Mouse (Mus musculus) embryonic facial prominence, embryonic 10.5 days (tissue): Measurements from ENCODE around the gene Rapgef2. TPM values are rescaled to one million over a fixed set of nuclear protein-coding genes. Genes with fewer than 3 reads are reported as not detected.

Source experiments
- DNase-seq: peaks from one replicate; pipeline ENCODE4 v3.0.0-alpha.2; 2017; ENCODE audit warnings: low spot score
- H3K27ac ChIP-seq: fragments of 300-500 bp; sonication (generic); replicated peaks from 2 replicates; pipeline ENCODE4 v1.5.1; 2016; ENCODE audit warnings: mild to moderate bottlenecking
- H3K27me3 ChIP-seq: fragments of 300-500 bp; sonication (generic); replicated peaks from 2 replicates; pipeline ENCODE4 v1.6.1; 2016; ENCODE audit warnings: low read depth, mild to moderate bottlenecking; ENCODE audit not compliant: poor library complexity, severe bottlenecking
- H3K36me3 ChIP-seq: fragments of 300-500 bp; sonication (generic); replicated peaks from 2 replicates; pipeline ENCODE4 v1.6.1; 2016; ENCODE audit warnings: mild to moderate bottlenecking, moderate library complexity
- H3K4me1 ChIP-seq: fragments of 300-500 bp; sonication (generic); 2 replicates; pipeline ENCODE4 v1.6.1; 2016
- H3K4me3 ChIP-seq: fragments of 300-500 bp; sonication (generic); 2 replicates; pipeline ENCODE4 v1.5.1; 2016; ENCODE audit warnings: mild to moderate bottlenecking, moderate library complexity
- H3K9me3 ChIP-seq: fragments of 300-500 bp; sonication (generic); 2 replicates; pipeline ENCODE4 v1.6.1; 2016; ENCODE audit warnings: mild to moderate bottlenecking
- WGBS: fragments of 180-500 bp; shearing (Covaris S2); methylation state at CpG from one replicate; pipeline ENCODE4 v1.1.7; 2016; 5-methylcytosine and 5-hydroxymethylcytosine counted together
- polyA plus RNA-seq: library from polyadenylated mRNA; unstranded; fragments of >200 nt; fragmentation: Nextera tagmentation; extraction: Ambion mirVana; gene quantifications from 2 replicates; pipeline ENCODE4 v1.2.1, GENCODE M21; 2016

Rapgef2 gene
- polyA plus RNA-seq, 1 experiment from 2014 or later: 5.8 TPM

DNA sequence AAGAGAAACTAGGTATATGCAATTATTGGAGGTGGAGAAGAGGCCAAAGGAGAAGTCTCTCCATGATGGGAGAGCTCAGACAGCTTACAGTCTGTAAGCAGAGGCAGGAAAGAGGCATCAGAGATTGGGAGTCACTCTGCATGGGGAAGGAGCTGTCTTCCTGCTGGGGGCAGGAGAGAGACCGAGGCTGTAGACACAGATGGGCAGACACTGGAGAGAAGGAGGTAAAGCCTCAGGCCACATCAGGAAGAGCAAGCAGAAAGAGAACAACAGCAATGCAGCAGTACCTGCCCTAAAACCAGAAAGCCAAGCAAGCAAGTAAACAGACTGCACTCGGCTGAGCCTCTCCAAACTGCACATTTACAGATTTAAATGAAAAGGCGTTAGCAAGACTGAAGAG, 81.2 kb downstream of the Rapgef2 start:
- DNase-seq: no peak
- Histone ChIP-seq H3K4me3 (no peak overlapping the region), H3K9me3 (no peaks in the 10 kb centered on the region), H3K27ac (no peak overlapping the region), H3K4me1 (peaks cover 13% of the 10 kb centered on the region), H3K27me3 (no peaks in the 10 kb centered on the region), H3K36me3 (peaks cover 15% of the 10 kb centered on the region; the same call in 1 of the 2 replicates)
- 41% methylated on average over 3 of the region's 3 CpGs for WGBS

- Histone ChIP-seq H3K4me3 (no peak overlapping the region), H3K9me3 (no peaks in the 10 kb centered on the region), H3K27ac (no peak overlapping the region), H3K36me3 (peaks cover 10% of the 10 kb centered on the region; the same call in 1 of the 2 replicates), H3K4me1 (peaks cover 13% of the 10 kb centered on the region), H3K27me3 (no peaks in the 10 kb centered on the region)
- no peak for DNase-seq
- WGBS: 91% methylated on average over 9 of the region's 9 CpGs
Observed at GRCm38 (mm10) chr3:79204261-79204660, 82.1 kb downstream of the Rapgef2 start.

DNA sequence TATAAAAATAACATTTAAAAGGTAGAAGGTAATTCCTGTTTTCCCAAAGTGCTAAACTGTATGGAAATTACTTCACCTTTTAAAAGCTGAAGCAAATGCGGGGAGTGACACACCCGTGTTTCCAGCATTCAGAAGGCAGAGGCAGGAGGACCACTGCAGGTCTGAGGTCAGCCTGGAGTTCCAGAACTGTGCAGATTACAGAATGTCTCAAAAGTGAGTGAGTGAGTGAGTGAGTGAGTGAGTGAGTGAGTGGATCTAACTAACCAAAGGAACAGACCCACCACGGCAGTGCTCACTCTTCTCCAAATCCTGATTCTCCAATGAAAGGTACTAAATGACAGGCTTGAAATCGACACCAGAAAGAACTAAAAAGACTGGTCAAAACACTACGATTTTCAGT, 82.5 kb downstream of the Rapgef2 start:
- Histone ChIP-seq H3K27me3 (no peaks in the 10 kb centered on the region), H3K4me3 (no peak overlapping the region), H3K36me3 (peaks cover 5% of the 10 kb centered on the region; the same call in 1 of the 2 replicates), H3K27ac (no peak overlapping the region), H3K9me3 (no peaks in the 10 kb centered on the region), H3K4me1 (peaks cover 13% of the 10 kb centered on the region)
- WGBS: 84% methylated on average over 5 of the region's 5 CpGs
- no peak for DNase-seq

DNA sequence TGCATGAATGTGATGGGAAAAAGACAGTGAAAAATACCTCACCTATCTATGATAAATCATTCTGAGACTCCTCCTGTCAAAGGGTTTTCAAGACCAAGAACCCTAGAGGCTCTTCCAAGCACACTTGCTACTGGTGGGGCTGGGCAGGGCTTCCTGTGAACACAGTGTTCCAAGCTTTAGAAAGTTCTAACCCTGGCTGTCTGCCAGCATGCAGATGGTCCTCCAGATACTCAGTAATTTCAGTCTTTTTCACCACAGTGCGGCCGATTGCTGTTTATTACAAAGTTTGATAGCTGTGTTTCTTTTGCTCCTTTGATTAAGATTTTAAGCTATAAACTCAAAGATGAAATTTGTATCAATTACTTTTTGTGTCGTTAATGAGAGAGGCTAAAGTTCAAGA, 83.1 kb downstream of the Rapgef2 start:
- DNase-seq: no peak
- no peak overlapping the region for H3K27ac ChIP-seq
- 87% methylated on average over 3 of the region's 3 CpGs for WGBS
- no peaks in the 10 kb centered on the region for H3K27me3 ChIP-seq
- H3K4me1 ChIP-seq: peaks cover 16% of the 10 kb centered on the region
- H3K36me3 ChIP-seq: no peaks in the 10 kb centered on the region; the same call in 1 of the 2 replicates
- no peaks in the 10 kb centered on the region for H3K9me3 ChIP-seq
- H3K4me3 ChIP-seq: no peak overlapping the region

GRCm38 (mm10) chr3:79202275-79203153, 83.8 kb downstream of the Rapgef2 start:
- WGBS: 41% methylated on average over 11 of the region's 11 CpGs
- H3K9me3 ChIP-seq: no peaks in the 10 kb centered on the region
- no peak overlapping the region for H3K4me3 ChIP-seq
- H3K36me3 ChIP-seq: no peaks in the 10 kb centered on the region; the same call in 1 of the 2 replicates
- peak; percentile 65 for DNase-seq
- H3K4me1 ChIP-seq: peaks cover 18% of the 10 kb centered on the region
- no peaks in the 10 kb centered on the region for H3K27me3 ChIP-seq
- peak overlapping the region; percentile 63 for H3K27ac ChIP-seq

DNA sequence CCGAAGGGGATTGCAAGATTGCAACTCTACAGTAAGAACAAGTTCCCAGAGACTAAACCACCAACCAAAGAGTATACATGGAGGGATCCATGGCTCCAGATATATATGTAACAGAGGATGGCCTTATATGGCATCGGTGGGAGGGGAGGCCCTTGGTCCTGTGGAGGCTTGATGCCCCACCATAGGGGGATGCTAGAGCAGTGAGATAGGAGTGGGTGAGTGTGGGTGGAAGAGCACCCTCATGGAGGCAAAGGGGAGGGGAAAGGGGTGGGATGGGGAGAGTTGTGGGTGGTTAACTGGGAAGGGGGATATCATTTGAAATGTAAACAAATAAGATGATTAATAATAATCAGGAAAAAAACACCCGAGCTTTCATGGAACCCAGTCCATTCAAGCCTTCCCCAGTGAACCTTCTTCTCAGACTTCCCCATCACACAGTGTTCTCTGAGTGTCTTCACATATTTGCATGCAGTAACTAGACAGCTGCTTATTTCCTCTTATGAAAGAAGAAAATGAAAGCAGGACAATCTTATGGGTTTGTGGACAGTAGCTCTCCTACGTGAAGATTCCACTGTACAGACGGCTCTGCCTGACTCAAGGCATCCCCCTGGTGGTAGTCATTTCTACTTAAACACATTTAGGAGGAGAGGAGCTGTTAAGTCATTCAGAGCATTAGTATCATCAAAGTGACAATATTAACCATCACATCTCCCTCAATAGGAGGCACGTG, 89.4 kb downstream of the Rapgef2 start:
- peaks cover 6% of the 10 kb centered on the region; the same call in 1 of the 2 replicates for H3K4me1 ChIP-seq
- no peak overlapping the region for H3K27ac ChIP-seq
- H3K4me3 ChIP-seq: no peak overlapping the region
- H3K27me3 ChIP-seq: no peaks in the 10 kb centered on the region
- no peaks in the 10 kb centered on the region for H3K9me3 ChIP-seq
- DNase-seq: no peak
- peaks cover 3% of the 10 kb centered on the region for H3K36me3 ChIP-seq
- WGBS: 75% methylated on average over 6 of the region's 6 CpGs

GRCm38 (mm10) chr3:79195280-79195679, 91.0 kb downstream of the Rapgef2 start:
- peaks cover 3% of the 10 kb centered on the region for H3K36me3 ChIP-seq
- H3K4me3 ChIP-seq: no peak overlapping the region
- DNase-seq: no peak
- no peak overlapping the region for H3K27ac ChIP-seq
- WGBS: 93% methylated on average over 9 of the region's 9 CpGs
- no peaks in the 10 kb centered on the region for H3K9me3 ChIP-seq
- no peaks in the 10 kb centered on the region for H3K27me3 ChIP-seq
- peaks cover 6% of the 10 kb centered on the region; the same call in 1 of the 2 replicates for H3K4me1 ChIP-seq

- 89% methylated on average over 8 of the region's 8 CpGs for WGBS
- no peak overlapping the region for H3K4me3 ChIP-seq
- H3K9me3 ChIP-seq: no peaks in the 10 kb centered on the region
- H3K36me3 ChIP-seq: peaks cover 3% of the 10 kb centered on the region
- no peak overlapping the region for H3K27ac ChIP-seq
- no peak for DNase-seq
- no peaks in the 10 kb centered on the region for H3K27me3 ChIP-seq
- H3K4me1 ChIP-seq: peaks cover 6% of the 10 kb centered on the region; the same call in 1 of the 2 replicates
Observed at GRCm38 (mm10) chr3:79194111-79194793, 92.1 kb downstream of the Rapgef2 start.

GRCm38 (mm10) chr3:79193001-79193400, 93.3 kb downstream of the Rapgef2 start:
- H3K4me3 ChIP-seq: no peak overlapping the region
- no peaks in the 10 kb centered on the region for H3K9me3 ChIP-seq
- peaks cover under 1% of the 10 kb centered on the region; the same call in 1 of the 2 replicates for H3K4me1 ChIP-seq
- no peak for DNase-seq
- 82% methylated on average over 4 of the region's 4 CpGs for WGBS
- peaks cover 3% of the 10 kb centered on the region for H3K36me3 ChIP-seq
- H3K27ac ChIP-seq: no peak overlapping the region
- no peaks in the 10 kb centered on the region for H3K27me3 ChIP-seq

GRCm38 (mm10) chr3:79191981-79192380, 94.3 kb downstream of the Rapgef2 start:
- 85% methylated on average over 9 of the region's 9 CpGs for WGBS
- no peaks in the 10 kb centered on the region for H3K27me3 ChIP-seq
- H3K9me3 ChIP-seq: no peaks in the 10 kb centered on the region
- DNase-seq: no peak
- H3K4me3 ChIP-seq: no peak overlapping the region
- H3K36me3 ChIP-seq: peaks cover 3% of the 10 kb centered on the region
- no peaks in the 10 kb centered on the region for H3K4me1 ChIP-seq
- no peak overlapping the region for H3K27ac ChIP-seq

GRCm38 (mm10) chr3:79191471-79191870, 94.8 kb downstream of the Rapgef2 start:
- no peak overlapping the region for H3K27ac ChIP-seq

GRCm38 (mm10) chr3:79190377-79190776, 95.9 kb downstream of the Rapgef2 start:
- no peaks in the 10 kb centered on the region for H3K27me3 ChIP-seq
- 91% methylated on average over 3 of the region's 3 CpGs for WGBS
- H3K36me3 ChIP-seq: peaks cover 3% of the 10 kb centered on the region
- no peaks in the 10 kb centered on the region for H3K4me1 ChIP-seq
- DNase-seq: no peak
- H3K27ac ChIP-seq: no peak overlapping the region
- no peak overlapping the region for H3K4me3 ChIP-seq
- H3K9me3 ChIP-seq: no peaks in the 10 kb centered on the region

More at GRCm38 (mm10) chr3:79191471-79191870, 94.8 kb downstream of the Rapgef2 start:
- Histone ChIP-seq H3K4me3 (no peak overlapping the region), H3K36me3 (peaks cover 3% of the 10 kb centered on the region), H3K4me1 (no peaks in the 10 kb centered on the region), H3K9me3 (no peaks in the 10 kb centered on the region), H3K27me3 (no peaks in the 10 kb centered on the region)
- WGBS: 87% methylated on average over 11 of the region's 11 CpGs
- DNase-seq: no peak
